Mouse (Mus musculus) megakaryocyte, embryonic 14.5 days (primary cell): ENCODE results near the gene AC129217.1.

Source experiments
- FLI1 ChIP-seq: IDR thresholded peaks from 2 replicates; pipeline ENCODE4 v1.6.1; 2012; ENCODE audit warnings: low read length, inconsistent platforms, mixed read lengths
- GATA1 ChIP-seq: IDR thresholded peaks from 3 replicates; pipeline ENCODE4 v1.6.1; 2012; ENCODE audit warnings: mixed read lengths, low read length, inconsistent platforms, borderline replicate concordance

DNA sequence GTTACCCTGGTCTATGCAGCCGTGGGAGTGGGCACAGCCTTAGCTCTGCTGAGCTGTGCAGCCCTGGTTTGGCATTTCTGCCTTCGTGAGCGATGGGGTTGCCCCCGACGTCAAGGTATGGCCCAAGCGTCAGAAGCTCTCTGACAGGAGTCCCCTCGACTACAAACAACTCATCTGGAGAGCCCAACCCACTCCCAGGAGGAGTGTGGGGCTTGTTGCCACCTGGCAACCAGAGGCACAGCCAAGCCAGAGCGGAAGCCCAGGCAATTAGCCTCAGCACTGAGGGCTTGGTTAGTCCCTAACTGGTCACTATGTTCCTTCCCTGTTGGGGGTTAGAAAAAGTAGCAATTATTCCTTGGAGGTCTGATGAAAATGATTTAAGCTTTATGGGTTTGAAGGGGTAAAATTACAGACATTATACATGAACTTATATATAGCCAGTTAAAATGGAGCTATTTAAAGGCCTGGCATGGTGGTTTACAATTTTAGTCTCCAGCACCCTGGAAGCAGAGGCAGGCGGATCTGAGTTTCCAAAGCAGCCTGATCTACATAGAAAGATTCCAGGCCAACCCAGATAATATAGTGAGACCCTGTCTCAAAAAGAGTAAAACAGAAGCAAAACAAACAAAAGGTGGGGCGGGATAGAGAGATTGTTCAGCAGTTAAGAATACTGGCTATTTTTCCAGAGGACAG lies 22.8 kb downstream of the AC129217.1 start:
- no peak for TF ChIP-seq FLI1
- no peak for TF ChIP-seq GATA1
